Comparison of ENCODE assay signal across 12 mouse cellular contexts in genomic region chr5:124843386-124843785, GRCm38 (mm10). TPM values are rescaled to one million over a fixed set of nuclear protein-coding genes. Genes with fewer than 3 reads are reported as not detected.
A peak's percentile ranks its signal among the peaks of the same experiment; 100 is the strongest.
DNase-seq lines count a peak whose midpoint lies in the region; ATAC-seq and TF ChIP-seq lines count a peak whose summit lies in the region.
"Had no signal": no experiment of that assay in that cellular context is flagged by ENCODE, and none has a peak within 500 bp of the region (broad histone marks: within the 10 kb centered on the region; RNA-seq: fewer than 3 reads in every experiment).

No protein-coding gene starts in this region.

- no peak for ATAC-seq in hindbrain, postnatal 0 days
- ATAC-seq: forebrain, embryonic 13.5 days; intestine, postnatal 0 days had no signal

- intact Hi-C loops in heart, postnatal 14 days (cut with DNase I), result no loop called here

- no peak for TF ChIP-seq CTCF in hindbrain, postnatal 0 days (IDR thresholded peaks at IDR 0.05; ENCODE audit: low read depth)

- no peak overlapping the region for H3K4me2 ChIP-seq in hindbrain, postnatal 0 days (ENCODE audit: low read depth, low read length)
- H3K4me2 ChIP-seq: embryonic facial prominence, embryonic 12.5 days; forebrain, embryonic 13.5 days; liver, embryonic 15.5 days had no signal

- no peak overlapping the region for H3K4me3 ChIP-seq in hindbrain, embryonic 10.5 days
- H3K4me3 ChIP-seq in hindbrain, postnatal 0 days (ENCODE audit: low read length), result no peak overlapping the region
- H3K4me3 ChIP-seq: embryonic facial prominence, embryonic 12.5 days; forebrain, embryonic 13.5 days; liver, embryonic 15.5 days had no signal

- DNase-seq in adrenal gland, adult 2 months, result peak; percentile 43
- no peak for DNase-seq in adrenal gland, adult 18-20 months (ENCODE audit: low spot score in 2 of 2)
- DNase-seq in hindbrain, embryonic 10.5 days (ENCODE audit: low spot score), result no peak
- DNase-seq in hindbrain, postnatal 0 days (ENCODE audit: low spot score), result no peak
- DNase-seq in adipocyte (ENCODE audit: low spot score), result peak; percentile 37
- DNase-seq in heart, postnatal 14 days, result peak; percentile 30 to 35
- no peak for DNase-seq in thymus, postnatal 0 days (ENCODE audit: low spot score)
- DNase-seq in frontal cortex, adult 2 months (ENCODE audit: extremely low spot score in 1 of 2, low spot score in 1 of 2), result no peak

- 72% methylated on average over 8 of the region's 8 CpGs for WGBS in hindbrain, embryonic 10.5 days
- 40% methylated on average over 8 of the region's 8 CpGs for whole genome bisulfite sequencing in hindbrain, postnatal 0 days

- H3K9me3 ChIP-seq in hindbrain, embryonic 10.5 days, result no peaks in the 10 kb centered on the region
- H3K9me3 ChIP-seq in hindbrain, postnatal 0 days (ENCODE audit: low read length), result no peaks in the 10 kb centered on the region
- H3K9me3 ChIP-seq: embryonic facial prominence, embryonic 12.5 days; forebrain, embryonic 13.5 days; liver, embryonic 15.5 days had no signal

- H3K4me1 ChIP-seq in hindbrain, embryonic 10.5 days (replicated peaks), result peaks cover 8% of the 10 kb centered on the region; the same call in 1 of the 2 replicates
- peaks cover 7% of the 10 kb centered on the region for H3K4me1 ChIP-seq in hindbrain, postnatal 0 days (ENCODE audit: insufficient read depth, low read length)
- H3K4me1 ChIP-seq: liver, embryonic 15.5 days had no signal

- no peaks in the 10 kb centered on the region for H3K27me3 ChIP-seq in hindbrain, embryonic 10.5 days (ENCODE audit: insufficient read depth, poor library complexity, severe bottlenecking)
- H3K27me3 ChIP-seq in hindbrain, postnatal 0 days (ENCODE audit: insufficient read depth, low read length), result no peaks in the 10 kb centered on the region
- H3K27me3 ChIP-seq: embryonic facial prominence, embryonic 12.5 days; forebrain, embryonic 13.5 days; liver, embryonic 15.5 days had no signal

- peak overlapping the region; percentile 53 for H3K27ac ChIP-seq in hindbrain, embryonic 10.5 days
- H3K27ac ChIP-seq in hindbrain, postnatal 0 days, result no peak overlapping the region
- H3K27ac ChIP-seq: embryonic facial prominence, embryonic 12.5 days; forebrain, embryonic 13.5 days; liver, embryonic 15.5 days had no signal

- H3K36me3 ChIP-seq in hindbrain, embryonic 10.5 days, result peaks cover 8% of the 10 kb centered on the region
- H3K36me3 ChIP-seq in hindbrain, postnatal 0 days (ENCODE audit: insufficient read depth, low read length), result peaks cover 7% of the 10 kb centered on the region; the same call in 1 of the 2 replicates
- H3K36me3 ChIP-seq: liver, embryonic 15.5 days had no signal

- H3K9ac ChIP-seq in hindbrain, postnatal 0 days (replicated peaks; ENCODE audit: low read length), result no peak overlapping the region
- H3K9ac ChIP-seq: embryonic facial prominence, embryonic 12.5 days; forebrain, embryonic 13.5 days; liver, embryonic 15.5 days had no signal

RNA-seq across cellular contexts. Expression of gene Ccdc92, which starts 18.8 kb away (rescaled TPM):
- 10 to 100 TPM in 1 of 2 experiments, 1 to 10 TPM in 1; 6.3 to 10.9 TPM for total RNA-seq in adrenal gland, adult 2 months (2021)
- polyA plus RNA-seq in adrenal gland, adult 2 months (2012; rRNA removed), result 7.3 and 7.4 TPM in 2 replicates
- total RNA-seq in adrenal gland, adult 18-20 months (2021), result 1 to 10 TPM; 6.4 to 8.4 TPM
- polyA plus RNA-seq in hindbrain, embryonic 10.5 days (2016; fragmentation: Nextera tagmentation; extraction: Ambion mirVana), result 15.0 and 20.3 TPM in 2 replicates
- total RNA-seq in hindbrain, postnatal 0 days (2014; rRNA removed), result 43.2 and 48.5 TPM in 2 replicates
- polyA plus RNA-seq in hindbrain, postnatal 0 days (2015; fragmentation: Nextera tagmentation; extraction: Ambion mirVana), result 43.7 and 49.4 TPM in 2 replicates
- 1 to 10 TPM; 1.1 TPM for total RNA-seq in heart, postnatal 14 days (2021)
- polyA plus RNA-seq in thymus, postnatal 0 days (2015; fragmentation: Nextera tagmentation; extraction: Ambion mirVana), result 4.8 and 5.2 TPM in 2 replicates
- polyA plus RNA-seq in frontal cortex, adult 2 months (2012; rRNA removed), result 74.4 and 87.7 TPM in 2 replicates

RNA-seq across cellular contexts. Expression of gene Zfp664, which starts 19.1 kb away (rescaled TPM):
- total RNA-seq in adrenal gland, adult 2 months (2021), result 10 to 100 TPM; 44.8 to 49.1 TPM
- polyA plus RNA-seq in adrenal gland, adult 2 months (2012; rRNA removed), result 23.7 and 26.2 TPM in 2 replicates
- total RNA-seq in adrenal gland, adult 18-20 months (2021), result 10 to 100 TPM; 52.4 to 60.3 TPM
- 147 and 161 TPM in 2 replicates for polyA plus RNA-seq in hindbrain, embryonic 10.5 days (2016; fragmentation: Nextera tagmentation; extraction: Ambion mirVana)
- 42.5 and 44.7 TPM in 2 replicates for total RNA-seq in hindbrain, postnatal 0 days (2014; rRNA removed)
- polyA plus RNA-seq in hindbrain, postnatal 0 days (2015; fragmentation: Nextera tagmentation; extraction: Ambion mirVana), result 63.6 and 68.9 TPM in 2 replicates
- total RNA-seq in heart, postnatal 14 days (2021), result 10 to 100 TPM; 48.1 to 50.7 TPM
- 62.8 and 68.2 TPM in 2 replicates for polyA plus RNA-seq in thymus, postnatal 0 days (2015; fragmentation: Nextera tagmentation; extraction: Ambion mirVana)
- polyA plus RNA-seq in frontal cortex, adult 2 months (2012; rRNA removed), result 69.2 and 71.4 TPM in 2 replicates

Comparison
In these comparisons a context has a peak if more than half of its experiments do, and no peak if none do; other contexts are left out.
1. DNase-seq: peak in adrenal gland, adult 2 months (single experiment), adipocyte (single experiment) and heart, postnatal 14 days (2 of 2); none in adrenal gland, adult 18-20 months (0 of 2), hindbrain, embryonic 10.5 days (single experiment), hindbrain, postnatal 0 days (single experiment), thymus, postnatal 0 days (single experiment) and frontal cortex, adult 2 months (0 of 2).